Mouse (Mus musculus): ENCODE results near the gene Lipc. TPM values are rescaled to one million over a fixed set of nuclear protein-coding genes. Genes with fewer than 3 reads are reported as not detected.
A peak's percentile ranks its signal among the peaks of the same experiment; 100 is the strongest.

The Lipc gene
- total RNA-seq, 2 experiments from 2014 or later, result 0.25 TPM; not detected in 1

GRCm38 (mm10) chr9:70816701-70817305, 135.2 kb downstream of the Lipc start:
- peak; percentile 24 to 40 for DNase-seq

- DNase-seq, result no peak
Measured at GRCm38 (mm10) chr9:70812551-70812950, 139.5 kb downstream of the Lipc start.

- DNase-seq, result no peak
Measured at GRCm38 (mm10) chr9:70807714-70808113, 144.3 kb downstream of the Lipc start.

GRCm38 (mm10) chr9:70806069-70806468, 146.0 kb downstream of the Lipc start:
- no peak for DNase-seq

- no peak for DNase-seq
Measured at GRCm38 (mm10) chr9:70802816-70803215, 149.2 kb downstream of the Lipc start.

GRCm38 (mm10) chr9:70801761-70802160, 150.3 kb downstream of the Lipc start:
- DNase-seq, result no peak

- DNase-seq, result no peak
Measured at GRCm38 (mm10) chr9:70800588-70801315, 151.3 kb downstream of the Lipc start.

GRCm38 (mm10) chr9:70795439-70795757, 156.6 kb downstream of the Lipc start:
- no peak for DNase-seq

GRCm38 (mm10) chr9:70794643-70795438, 157.2 kb downstream of the Lipc start:
- no peak for DNase-seq

- no peak for DNase-seq
Measured at GRCm38 (mm10) chr9:70790621-70791020, 161.4 kb downstream of the Lipc start.

GRCm38 (mm10) chr9:70788705-70789104, 163.3 kb downstream of the Lipc start:
- no peak for DNase-seq

- DNase-seq, result no peak
Measured at GRCm38 (mm10) chr9:70782191-70782590, 169.8 kb downstream of the Lipc start.

GRCm38 (mm10) chr9:70775517-70775916, 176.5 kb downstream of the Lipc start:
- no peak for DNase-seq

- DNase-seq, result no peak
Measured at GRCm38 (mm10) chr9:70760974-70761373, 191.1 kb downstream of the Lipc start.

- no peak for DNase-seq
Measured at GRCm38 (mm10) chr9:70751504-70752222, 200.4 kb downstream of the Lipc start.

Small RNA genes lying within 50 kb of the gene (microRNA-seq; reads per million reads assigned to microRNA genes)
- 0 reads per million in 2 experiments for gene Gm25149

Other genes with a start within 250 kb of the Lipc start
- gene Aqp9, start 216.5 kb upstream of the Lipc start, total RNA-seq (2021), result 1 to 10 TPM; 2.1 to 3.4 TPM

Measured in layer of hippocampus, postnatal 36 days (tissue).